Mouse (Mus musculus) bone marrow, adult 2 months (tissue): ENCODE data around the gene Spryd3.

ENCODE experiments used
- CTCF ChIP-seq: fragments of 200-500 bp; IDR thresholded peaks from 2 replicates; pipeline ENCODE4 v1.5.1; 2011; ENCODE audit warnings: low read length, control low read depth; ENCODE audit not compliant: control insufficient read depth, insufficient read depth
- POLR2A ChIP-seq: fragments of 200-500 bp; IDR thresholded peaks from 2 replicates; pipeline ENCODE4 v1.6.1; 2011; ENCODE audit warnings: low read depth, mild to moderate bottlenecking, control low read depth, low read length, borderline replicate concordance; ENCODE audit not compliant: control insufficient read depth

- TF ChIP-seq CTCF (no peak), POLR2A (no peak)
These were observed 29.6 kb upstream of the Spryd3 start for GRCm38 (mm10) chr15:102165468-102166100.
